Mouse (Mus musculus): Measurements from ENCODE around the gene Iqgap2. TPM values are rescaled to one million over a fixed set of nuclear protein-coding genes. Genes with fewer than 3 reads are reported as not detected.

Gene Iqgap2
- polyA plus RNA-seq, 1 experiment: 0.06 TPM

- TF ChIP-seq MAX (IDR thresholded peaks at IDR 0.05): no peak
- no peak for TF ChIP-seq MYOD1 (IDR thresholded peaks at IDR 0.05; ENCODE audit: control insufficient read depth, insufficient read length, low read depth)
- no peak for TF ChIP-seq USF1 (IDR thresholded peaks at IDR 0.05; ENCODE audit: low read depth)
- TF ChIP-seq MYOG (IDR thresholded peaks at IDR 0.05; ENCODE audit: control insufficient read depth, extremely low read depth, insufficient read length): no peak
- TF ChIP-seq FOSL1 (IDR thresholded peaks at IDR 0.05; ENCODE audit: insufficient read depth, low read length, poor library complexity, severe bottlenecking): no peak
- TF ChIP-seq CTCF (IDR thresholded peaks at IDR 0.05; ENCODE audit: control insufficient read depth, insufficient read depth, insufficient read length): no peak
- no peak for TF ChIP-seq CEBPB (IDR thresholded peaks at IDR 0.05; ENCODE audit: low read depth)
- peaks cover 13% of the 10 kb centered on the region for H3K27me3 ChIP-seq (ENCODE audit: control insufficient read depth, insufficient read depth, insufficient read length)
Observed at GRCm38 (mm10) chr13:95813643-95814042, 78.1 kb downstream of the Iqgap2 start.

GRCm38 (mm10) chr13:95810796-95811195 lies 80.9 kb downstream of the Iqgap2 start:
- no peak overlapping the region for H3K4me3 ChIP-seq (ENCODE audit: insufficient read depth, poor library complexity, severe bottlenecking)
- H3K79me2 ChIP-seq (ENCODE audit: control insufficient read depth, insufficient read depth): no peaks in the 10 kb centered on the region
- H3ac ChIP-seq (ENCODE audit: control insufficient read depth, insufficient read length, low read depth): no peak overlapping the region
- peaks cover 13% of the 10 kb centered on the region for H3K27me3 ChIP-seq (ENCODE audit: control insufficient read depth, insufficient read depth, insufficient read length)
- TF ChIP-seq MYOD1 (IDR thresholded peaks at IDR 0.05; ENCODE audit: control insufficient read depth, insufficient read length, low read depth) (no peak), FOSL1 (IDR thresholded peaks at IDR 0.05; ENCODE audit: insufficient read depth, low read length, poor library complexity, severe bottlenecking) (no peak), CEBPB (IDR thresholded peaks at IDR 0.05; ENCODE audit: low read depth) (no peak), MYOG (IDR thresholded peaks at IDR 0.05; ENCODE audit: control insufficient read depth, extremely low read depth, insufficient read length) (no peak), CTCF (IDR thresholded peaks at IDR 0.05; ENCODE audit: control insufficient read depth, insufficient read depth, insufficient read length) (no peak), USF1 (IDR thresholded peaks at IDR 0.05; ENCODE audit: low read depth) (no peak), MAX (IDR thresholded peaks at IDR 0.05) (no peak)
- H3K36me3 ChIP-seq (ENCODE audit: control insufficient read depth, insufficient read depth): no peaks in the 10 kb centered on the region
- H3K79me3 ChIP-seq (ENCODE audit: low read depth): no peaks in the 10 kb centered on the region

More at GRCm38 (mm10) chr13:95813643-95814042, 78.1 kb downstream of the Iqgap2 start:
- Histone ChIP-seq H3K79me2 (ENCODE audit: control insufficient read depth, insufficient read depth) (no peaks in the 10 kb centered on the region), H3K79me3 (ENCODE audit: low read depth) (no peaks in the 10 kb centered on the region), H3K4me3 (ENCODE audit: insufficient read depth, poor library complexity, severe bottlenecking) (no peak overlapping the region), H3K36me3 (ENCODE audit: control insufficient read depth, insufficient read depth) (no peaks in the 10 kb centered on the region), H3ac (ENCODE audit: control insufficient read depth, insufficient read length, low read depth) (no peak overlapping the region)

GRCm38 (mm10) chr13:95807106-95807750 lies 84.5 kb downstream of the Iqgap2 start:
- H3K27me3 ChIP-seq (ENCODE audit: control insufficient read depth, insufficient read depth, insufficient read length): peaks cover 13% of the 10 kb centered on the region
- no peaks in the 10 kb centered on the region for H3K79me3 ChIP-seq (ENCODE audit: low read depth)
- H3K4me3 ChIP-seq (ENCODE audit: insufficient read depth, poor library complexity, severe bottlenecking): no peak overlapping the region
- TF ChIP-seq MYOG (IDR thresholded peaks at IDR 0.05; ENCODE audit: control insufficient read depth, extremely low read depth, insufficient read length) (no peak), MAX (IDR thresholded peaks at IDR 0.05) (no peak), CTCF (IDR thresholded peaks at IDR 0.05; ENCODE audit: control insufficient read depth, insufficient read depth, insufficient read length) (no peak), FOSL1 (IDR thresholded peaks at IDR 0.05; ENCODE audit: insufficient read depth, low read length, poor library complexity, severe bottlenecking) (no peak), USF1 (IDR thresholded peaks at IDR 0.05; ENCODE audit: low read depth) (no peak), CEBPB (IDR thresholded peaks at IDR 0.05; ENCODE audit: low read depth) (no peak)
- H3ac ChIP-seq (ENCODE audit: control insufficient read depth, insufficient read length, low read depth): no peak overlapping the region
- H3K79me2 ChIP-seq (ENCODE audit: control insufficient read depth, insufficient read depth): no peaks in the 10 kb centered on the region
- no peaks in the 10 kb centered on the region for H3K36me3 ChIP-seq (ENCODE audit: control insufficient read depth, insufficient read depth)

- Histone ChIP-seq H3K4me3 (ENCODE audit: insufficient read depth, poor library complexity, severe bottlenecking) (no peak overlapping the region), H3ac (ENCODE audit: control insufficient read depth, insufficient read length, low read depth) (no peak overlapping the region), H3K79me3 (ENCODE audit: low read depth) (no peaks in the 10 kb centered on the region), H3K79me2 (ENCODE audit: control insufficient read depth, insufficient read depth) (no peaks in the 10 kb centered on the region), H3K27me3 (ENCODE audit: control insufficient read depth, insufficient read depth, insufficient read length) (peaks cover 5% of the 10 kb centered on the region), H3K36me3 (ENCODE audit: control insufficient read depth, insufficient read depth) (no peaks in the 10 kb centered on the region)
- TF ChIP-seq MYOG (IDR thresholded peaks at IDR 0.05; ENCODE audit: control insufficient read depth, extremely low read depth, insufficient read length) (no peak), USF1 (IDR thresholded peaks at IDR 0.05; ENCODE audit: low read depth) (no peak), CTCF (IDR thresholded peaks at IDR 0.05; ENCODE audit: control insufficient read depth, insufficient read depth, insufficient read length) (no peak), MAX (IDR thresholded peaks at IDR 0.05) (no peak), FOSL1 (IDR thresholded peaks at IDR 0.05; ENCODE audit: insufficient read depth, low read length, poor library complexity, severe bottlenecking) (no peak), MYOD1 (IDR thresholded peaks at IDR 0.05; ENCODE audit: control insufficient read depth, insufficient read length, low read depth) (no peak), CEBPB (IDR thresholded peaks at IDR 0.05; ENCODE audit: low read depth) (no peak)
Observed at GRCm38 (mm10) chr13:95805469-95806166, 86.1 kb downstream of the Iqgap2 start.

- H3K36me3 ChIP-seq (ENCODE audit: control insufficient read depth, insufficient read depth): no peaks in the 10 kb centered on the region
- TF ChIP-seq CEBPB (IDR thresholded peaks at IDR 0.05; ENCODE audit: low read depth) (no peak), MAX (IDR thresholded peaks at IDR 0.05) (no peak), MYOD1 (IDR thresholded peaks at IDR 0.05; ENCODE audit: control insufficient read depth, insufficient read length, low read depth) (no peak), CTCF (IDR thresholded peaks at IDR 0.05; ENCODE audit: control insufficient read depth, insufficient read depth, insufficient read length) (no peak), MYOG (IDR thresholded peaks at IDR 0.05; ENCODE audit: control insufficient read depth, extremely low read depth, insufficient read length) (no peak), FOSL1 (IDR thresholded peaks at IDR 0.05; ENCODE audit: insufficient read depth, low read length, poor library complexity, severe bottlenecking) (no peak), USF1 (IDR thresholded peaks at IDR 0.05; ENCODE audit: low read depth) (no peak)
- H3K27me3 ChIP-seq (ENCODE audit: control insufficient read depth, insufficient read depth, insufficient read length): no peaks in the 10 kb centered on the region
- H3K79me2 ChIP-seq (ENCODE audit: control insufficient read depth, insufficient read depth): no peaks in the 10 kb centered on the region
- H3K4me3 ChIP-seq (ENCODE audit: insufficient read depth, poor library complexity, severe bottlenecking): no peak overlapping the region
- H3ac ChIP-seq (ENCODE audit: control insufficient read depth, insufficient read length, low read depth): no peak overlapping the region
- H3K79me3 ChIP-seq (ENCODE audit: low read depth): no peaks in the 10 kb centered on the region
Observed at GRCm38 (mm10) chr13:95804113-95804512, 87.6 kb downstream of the Iqgap2 start.

All from C2C12 (cell line).